Mouse (Mus musculus): ENCODE measurements around the gene Trmt44. TPM values are rescaled to one million over a fixed set of nuclear protein-coding genes. Genes with fewer than 3 reads are reported as not detected.

Gene Trmt44
- polyA plus RNA-seq, 2 experiments from 2014 or later: 1.5 to 2.3 TPM

- ATAC-seq: no peak
Measured at GRCm38 (mm10) chr5:35539576-35539975, 35.3 kb downstream of the Trmt44 start.

GRCm38 (mm10) chr5:35538022-35538421 lies 36.8 kb downstream of the Trmt44 start:
- ATAC-seq: no peak

- ATAC-seq: no peak
Measured at GRCm38 (mm10) chr5:35537474-35537873, 37.4 kb downstream of the Trmt44 start.

- no peak for ATAC-seq
Measured at GRCm38 (mm10) chr5:35536271-35536670, 38.6 kb downstream of the Trmt44 start.

- no peak for ATAC-seq
Measured at GRCm38 (mm10) chr5:35531586-35531985, 43.3 kb downstream of the Trmt44 start.

- no peak for ATAC-seq
Measured at GRCm38 (mm10) chr5:35530442-35530841, 44.4 kb downstream of the Trmt44 start.

GRCm38 (mm10) chr5:35525469-35526123 lies 49.3 kb downstream of the Trmt44 start, which contains the start of gene Cpz:
Gene Cpz (minus strand): TSS chr5:35525698.
- no peak for ATAC-seq

GRCm38 (mm10) chr5:35524381-35524780 lies 50.5 kb downstream of the Trmt44 start:
- no peak for ATAC-seq

GRCm38 (mm10) chr5:35523735-35524134 lies 51.1 kb downstream of the Trmt44 start:
- ATAC-seq: no peak

- no peak for ATAC-seq
Measured at GRCm38 (mm10) chr5:35516781-35517180, 58.1 kb downstream of the Trmt44 start.

- ATAC-seq: no peak
Measured at GRCm38 (mm10) chr5:35510589-35510988, 64.3 kb downstream of the Trmt44 start.

Other genes with a start within 250 kb of the Trmt44 start
- gene Hmx1, start 186.0 kb downstream of the Trmt44 start, polyA plus RNA-seq (2017; shearing (Covaris generic)): not detected
- not detected for gene Cpz, start 49.4 kb downstream of the Trmt44 start, polyA plus RNA-seq (2017; shearing (Covaris generic))
- 10 to 100 TPM; 21.5 to 26.4 TPM for gene Acox3, start 8.0 kb upstream of the Trmt44 start, polyA plus RNA-seq (2017; shearing (Covaris generic))
- not detected for gene Htra3, start 104.7 kb upstream of the Trmt44 start, polyA plus RNA-seq (2017; shearing (Covaris generic))
- 1 to 10 TPM; 2.1 to 2.5 TPM for gene Sh3tc1, start 164.9 kb upstream of the Trmt44 start, polyA plus RNA-seq (2017; shearing (Covaris generic))
- gene Ablim2, start 182.8 kb upstream of the Trmt44 start, polyA plus RNA-seq (2017; shearing (Covaris generic)): 1 to 10 TPM; 1.5 to 1.9 TPM

Data from activated CD4-positive, CD25-positive, alpha-beta regulatory T cell, adult 4 months (primary cell).